Mouse (Mus musculus) spleen, adult 2 months (tissue): Measurements from ENCODE around the gene Nanog. TPM values are rescaled to one million over a fixed set of nuclear protein-coding genes. Genes with fewer than 3 reads are reported as not detected.
"Not testable (repeated sequence)": the region's sequence is repeated elsewhere in the genome, so short reads cannot be mapped to it uniquely, and the experiment has no call there.

ENCODE experiments used
- DNase-seq, 2 experiments: peaks; one replicate each; pipeline versions ENCODE4 v3.0.0 to v3.0.0-alpha.2; 2012 to 2021; ENCODE audit warnings: low spot score in 2 of 2, low read depth in 1 of 2
- H3K27ac ChIP-seq: fragments of 200-500 bp; 2 replicates; pipeline ENCODE4 v1.5.1; 2012; ENCODE audit warnings: low read length, inconsistent platforms; ENCODE audit not compliant: insufficient read depth
- H3K27me3 ChIP-seq: fragments of 200-500 bp; 2 replicates; pipeline ENCODE4 v1.6.1; 2012; ENCODE audit warnings: mild to moderate bottlenecking, moderate library complexity, low read length, inconsistent platforms; ENCODE audit not compliant: control insufficient read depth, insufficient read depth
- H3K36me3 ChIP-seq: fragments of 200-500 bp; 2 replicates; pipeline ENCODE4 v1.6.1; 2012; ENCODE audit warnings: mild to moderate bottlenecking, low read length, inconsistent platforms; ENCODE audit not compliant: control insufficient read depth, insufficient read depth
- H3K4me1 ChIP-seq: fragments of 200-500 bp; 2 replicates; pipeline ENCODE4 v1.6.1; 2011; ENCODE audit warnings: inconsistent platforms; ENCODE audit not compliant: control insufficient read depth, insufficient read depth, insufficient read length
- H3K4me3 ChIP-seq: fragments of 200-500 bp; 2 replicates; pipeline ENCODE4 v1.5.1; 2011; ENCODE audit warnings: mild to moderate bottlenecking, inconsistent platforms; ENCODE audit not compliant: insufficient read depth, insufficient read length; ENCODE audit errors: extremely low read depth
- CTCF ChIP-seq: fragments of 200-500 bp; IDR thresholded peaks from 2 replicates; pipeline ENCODE4 v1.5.1; 2011; ENCODE audit warnings: mild to moderate bottlenecking, inconsistent platforms; ENCODE audit not compliant: insufficient read depth, insufficient read length, insufficient replicate concordance; ENCODE audit errors: extremely low read depth
- POLR2A ChIP-seq: fragments of 200-500 bp; IDR thresholded peaks from 2 replicates; pipeline ENCODE4 v1.6.1; 2011; ENCODE audit warnings: low read depth, low read length, inconsistent platforms
- WGBS: fragments of 180-500 bp; shearing (Covaris S2); methylation state at CpG from one replicate; pipeline ENCODE4 v1.1.7; 2018; 5-methylcytosine and 5-hydroxymethylcytosine counted together
- polyA plus RNA-seq: library from polyadenylated mRNA; depleted of rRNA; stranded (reverse); fragments of >200 nt; gene quantifications from 2 replicates; pipeline ENCODE4 v1.2.3, GENCODE M21; 2012

The Nanog gene
- polyA plus RNA-seq, 1 experiment = not detected

- H3K27ac ChIP-seq = no peak overlapping the region
- H3K4me3 ChIP-seq = no peak overlapping the region
- no peak for DNase-seq
- no peaks in the 10 kb centered on the region for H3K27me3 ChIP-seq
- H3K4me1 ChIP-seq = no peaks in the 10 kb centered on the region
- no peaks in the 10 kb centered on the region for H3K36me3 ChIP-seq
- 40% methylated on average over 20 of the region's 20 CpGs for WGBS
- no peak for TF ChIP-seq POLR2A
- no peak for TF ChIP-seq CTCF
Observed at GRCm38 (mm10) chr6:122702480-122703124, 4.7 kb upstream of the Nanog start.

- no peak overlapping the region for H3K4me3 ChIP-seq
- WGBS = 51% methylated on average over 6 of the region's 6 CpGs
- no peaks in the 10 kb centered on the region for H3K36me3 ChIP-seq
- no peak for TF ChIP-seq POLR2A
- TF ChIP-seq CTCF = no peak
- no peak overlapping the region for H3K27ac ChIP-seq
- DNase-seq = no peak
- no peaks in the 10 kb centered on the region for H3K27me3 ChIP-seq
- no peaks in the 10 kb centered on the region for H3K4me1 ChIP-seq
Observed at GRCm38 (mm10) chr6:122703251-122703650, 4.0 kb upstream of the Nanog start.

- TF ChIP-seq POLR2A (no peak), CTCF (no peak)
- no peaks in the 10 kb centered on the region for H3K27me3 ChIP-seq
- no peak overlapping the region for H3K27ac ChIP-seq
- no peak overlapping the region for H3K4me3 ChIP-seq
- no peaks in the 10 kb centered on the region for H3K4me1 ChIP-seq
- H3K36me3 ChIP-seq = no peaks in the 10 kb centered on the region
- 57% methylated on average over 1 of the region's 1 CpGs for WGBS
- no peak for DNase-seq
Observed at GRCm38 (mm10) chr6:122703706-122704105, 3.6 kb upstream of the Nanog start.

DNA sequence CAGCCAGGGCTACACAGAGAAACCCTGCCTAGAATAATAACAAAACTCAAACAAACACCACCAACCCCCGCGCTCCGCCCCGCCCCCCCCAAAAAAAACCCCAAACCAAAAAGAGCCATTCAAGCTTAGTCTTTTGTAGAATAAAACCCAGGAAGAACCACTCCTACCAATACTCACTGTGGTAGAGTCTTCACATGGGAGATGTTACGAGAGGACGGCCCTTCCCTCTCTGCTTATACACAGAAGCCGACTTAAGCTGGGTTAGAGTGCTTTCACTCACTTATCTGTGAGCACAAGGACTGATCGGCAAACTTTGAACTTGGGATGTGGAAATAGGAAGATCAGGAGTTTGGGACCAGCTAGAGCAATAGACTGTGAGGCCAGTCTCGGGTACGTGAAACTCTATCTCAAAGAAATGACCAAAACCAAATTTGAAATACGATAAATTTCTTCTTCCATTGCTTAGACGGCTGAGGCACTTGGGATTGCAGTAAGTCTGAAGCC is 900 bp upstream of the Nanog start:
- WGBS = 84% methylated on average over 12 of the region's 12 CpGs
- Histone ChIP-seq H3K27me3 (no peaks in the 10 kb centered on the region), H3K4me1 (no peaks in the 10 kb centered on the region), H3K36me3 (no peaks in the 10 kb centered on the region), H3K27ac (no peak overlapping the region), H3K4me3 (no peak overlapping the region)
- no peak for DNase-seq
- TF ChIP-seq POLR2A (no peak), CTCF (no peak)

DNA sequence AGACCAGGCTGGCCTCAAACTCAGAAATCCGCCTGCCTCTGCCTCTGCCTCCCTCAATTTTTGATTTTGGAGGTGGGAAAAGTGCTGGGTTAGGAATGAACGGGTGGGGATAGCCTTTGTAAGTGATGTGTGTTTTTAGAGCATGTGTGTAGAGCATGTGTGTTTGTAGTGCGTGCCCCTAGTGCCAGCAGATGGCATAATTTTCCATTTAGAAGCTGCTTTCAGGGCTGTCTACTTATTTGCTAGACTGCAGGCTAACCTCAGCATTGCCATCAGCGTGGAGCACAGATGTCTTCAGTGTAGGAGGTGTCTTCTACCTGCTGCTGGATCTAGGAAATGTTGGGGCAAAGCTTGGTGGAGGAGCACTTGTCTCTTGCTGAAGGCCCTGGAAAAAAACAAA is 1.5 kb downstream of the Nanog start:
- no peaks in the 10 kb centered on the region for H3K27me3 ChIP-seq
- no peaks in the 10 kb centered on the region for H3K36me3 ChIP-seq
- WGBS = 55% methylated on average over 4 of the region's 4 CpGs
- DNase-seq = no peak
- no peak overlapping the region for H3K27ac ChIP-seq
- no peak for TF ChIP-seq POLR2A
- TF ChIP-seq CTCF = no peak
- no peaks in the 10 kb centered on the region for H3K4me1 ChIP-seq
- no peak overlapping the region for H3K4me3 ChIP-seq

GRCm38 (mm10) chr6:122711455-122711854 is 4.2 kb downstream of the Nanog start:
- no peaks in the 10 kb centered on the region for H3K27me3 ChIP-seq
- no peak for TF ChIP-seq CTCF
- no peak for TF ChIP-seq POLR2A
- H3K27ac ChIP-seq = no peak overlapping the region
- DNase-seq = no peak
- no peak overlapping the region for H3K4me3 ChIP-seq
- no peaks in the 10 kb centered on the region for H3K36me3 ChIP-seq
- no peaks in the 10 kb centered on the region for H3K4me1 ChIP-seq
- WGBS = 69% methylated on average over 2 of the region's 2 CpGs

- H3K27me3 ChIP-seq, H3K36me3 ChIP-seq, DNase-seq, H3K4me3 ChIP-seq, H3K27ac ChIP-seq, H3K4me1 ChIP-seq: not testable (repeated sequence)
- 92% methylated on average over 7 of the region's 7 CpGs for WGBS
Observed at GRCm38 (mm10) chr6:122713116-122713515, 5.8 kb downstream of the Nanog start.
